Mouse (Mus musculus): ENCODE results near the gene Btk. TPM values are rescaled to one million over a fixed set of nuclear protein-coding genes. Genes with fewer than 3 reads are reported as not detected.

Gene Btk
- polyA plus RNA-seq, 1 experiment from 2014 or later, result 0.92 TPM

- H3K4me2 ChIP-seq, result peak overlapping the region; percentile 54
- ATAC-seq (ENCODE audit: low FRiP score), result no peak
- 34% methylated on average over 8 of the region's 8 CpGs for WGBS
- H3K4me1 ChIP-seq (ENCODE audit: control insufficient read depth, insufficient read depth, low read length), result no peaks in the 10 kb centered on the region
- peak overlapping the region; percentile 73 for H3K9ac ChIP-seq (ENCODE audit: low read length)
- H3K27ac ChIP-seq (ENCODE audit: low read depth, low read length), result no peak overlapping the region
- no peaks in the 10 kb centered on the region for H3K9me3 ChIP-seq (ENCODE audit: control insufficient read depth, low read length)
- no peaks in the 10 kb centered on the region for H3K36me3 ChIP-seq (ENCODE audit: control insufficient read depth, insufficient read depth, low read length)
- H3K27me3 ChIP-seq (ENCODE audit: control insufficient read depth, insufficient read depth, low read length), result no peaks in the 10 kb centered on the region
- DNase-seq (ENCODE audit: low spot score, missing footprints), result peak; percentile 82
- H3K4me3 ChIP-seq (ENCODE audit: low read depth, low read length), result peak overlapping the region; percentile 50
Measured at GRCm38 (mm10) chrX:134586447-134586846, 3.1 kb upstream of the Btk start.

- Histone ChIP-seq H3K9me3 (ENCODE audit: control insufficient read depth, low read length) (no peaks in the 10 kb centered on the region), H3K4me3 (ENCODE audit: low read depth, low read length) (peak within 1 kb of the TSS; percentile 50), H3K27ac (ENCODE audit: low read depth, low read length) (peak within 1 kb of the TSS; percentile 79), H3K36me3 (ENCODE audit: control insufficient read depth, insufficient read depth, low read length) (no peaks in the 10 kb centered on the region), H3K27me3 (ENCODE audit: control insufficient read depth, insufficient read depth, low read length) (no peaks in the 10 kb centered on the region), H3K4me2 (peak within 1 kb of the TSS; percentile 54), H3K4me1 (ENCODE audit: control insufficient read depth, insufficient read depth, low read length) (no peaks in the 10 kb centered on the region), H3K9ac (ENCODE audit: low read length) (peak within 1 kb of the TSS; percentile 73)
- ATAC-seq (ENCODE audit: low FRiP score), result peak; percentile 97
- peak; percentile 98 for DNase-seq (ENCODE audit: low spot score, missing footprints)
- WGBS, result 22% methylated on average over 45 of the region's 45 CpGs
Measured at GRCm38 (mm10) chrX:134585103-134586002, 2.0 kb upstream of the Btk start, which contains the start of gene Rpl36a. TSS of gene Rpl36a (plus strand) at chrX:134585654.

GRCm38 (mm10) chrX:134582270-134582669 lies 1.1 kb downstream of the Btk start:
- no peaks in the 10 kb centered on the region for H3K27me3 ChIP-seq (ENCODE audit: control insufficient read depth, insufficient read depth, low read length)
- no peaks in the 10 kb centered on the region for H3K36me3 ChIP-seq (ENCODE audit: control insufficient read depth, insufficient read depth, low read length)
- ATAC-seq (ENCODE audit: low FRiP score), result no peak
- no peak overlapping the region for H3K4me2 ChIP-seq
- no peak for DNase-seq (ENCODE audit: low spot score, missing footprints)
- 83% methylated on average over 11 of the region's 11 CpGs for WGBS
- no peaks in the 10 kb centered on the region for H3K4me1 ChIP-seq (ENCODE audit: control insufficient read depth, insufficient read depth, low read length)
- H3K4me3 ChIP-seq (ENCODE audit: low read depth, low read length), result no peak overlapping the region
- H3K9ac ChIP-seq (ENCODE audit: low read length), result no peak overlapping the region
- H3K9me3 ChIP-seq (ENCODE audit: control insufficient read depth, low read length), result no peaks in the 10 kb centered on the region
- H3K27ac ChIP-seq (ENCODE audit: low read depth, low read length), result no peak overlapping the region

GRCm38 (mm10) chrX:134580528-134581305 lies 2.7 kb downstream of the Btk start:
- Histone ChIP-seq H3K9ac (ENCODE audit: low read length) (no peak overlapping the region), H3K27ac (ENCODE audit: low read depth, low read length) (no peak overlapping the region), H3K9me3 (ENCODE audit: control insufficient read depth, low read length) (no peaks in the 10 kb centered on the region), H3K36me3 (ENCODE audit: control insufficient read depth, insufficient read depth, low read length) (no peaks in the 10 kb centered on the region), H3K27me3 (ENCODE audit: control insufficient read depth, insufficient read depth, low read length) (no peaks in the 10 kb centered on the region), H3K4me2 (no peak overlapping the region), H3K4me1 (ENCODE audit: control insufficient read depth, insufficient read depth, low read length) (no peaks in the 10 kb centered on the region), H3K4me3 (ENCODE audit: low read depth, low read length) (no peak overlapping the region)
- WGBS, result 87% methylated on average over 14 of the region's 14 CpGs
- DNase-seq (ENCODE audit: low spot score, missing footprints), result no peak
- ATAC-seq (ENCODE audit: low FRiP score), result no peak

- no peaks in the 10 kb centered on the region for H3K36me3 ChIP-seq (ENCODE audit: control insufficient read depth, insufficient read depth, low read length)
- H3K4me1 ChIP-seq (ENCODE audit: control insufficient read depth, insufficient read depth, low read length), result no peaks in the 10 kb centered on the region
- H3K9me3 ChIP-seq (ENCODE audit: control insufficient read depth, low read length), result no peaks in the 10 kb centered on the region
- H3K27ac ChIP-seq (ENCODE audit: low read depth, low read length), result no peak overlapping the region
- 83% methylated on average over 4 of the region's 4 CpGs for WGBS
- H3K27me3 ChIP-seq (ENCODE audit: control insufficient read depth, insufficient read depth, low read length), result no peaks in the 10 kb centered on the region
- no peak overlapping the region for H3K4me3 ChIP-seq (ENCODE audit: low read depth, low read length)
- no peak overlapping the region for H3K9ac ChIP-seq (ENCODE audit: low read length)
- ATAC-seq (ENCODE audit: low FRiP score) (no peak), DNase-seq (ENCODE audit: low spot score, missing footprints) (no peak)
- H3K4me2 ChIP-seq, result no peak overlapping the region
Measured at GRCm38 (mm10) chrX:134577896-134578295, 5.5 kb downstream of the Btk start.

GRCm38 (mm10) chrX:134566536-134567222 lies 16.7 kb downstream of the Btk start:
- Histone ChIP-seq H3K4me1 (ENCODE audit: control insufficient read depth, insufficient read depth, low read length) (no peaks in the 10 kb centered on the region), H3K9ac (ENCODE audit: low read length) (no peak overlapping the region), H3K9me3 (ENCODE audit: control insufficient read depth, low read length) (no peaks in the 10 kb centered on the region), H3K4me3 (ENCODE audit: low read depth, low read length) (no peak overlapping the region), H3K27ac (ENCODE audit: low read depth, low read length) (no peak overlapping the region), H3K4me2 (no peak overlapping the region), H3K36me3 (ENCODE audit: control insufficient read depth, insufficient read depth, low read length) (no peaks in the 10 kb centered on the region), H3K27me3 (ENCODE audit: control insufficient read depth, insufficient read depth, low read length) (no peaks in the 10 kb centered on the region)
- no peak for ATAC-seq (ENCODE audit: low FRiP score)
- 87% methylated on average over 8 of the region's 8 CpGs for WGBS
- no peak for DNase-seq (ENCODE audit: low spot score, missing footprints)

GRCm38 (mm10) chrX:134564326-134564725 lies 19.0 kb downstream of the Btk start:
- Histone ChIP-seq H3K27ac (ENCODE audit: low read depth, low read length) (no peak overlapping the region), H3K4me1 (ENCODE audit: control insufficient read depth, insufficient read depth, low read length) (no peaks in the 10 kb centered on the region), H3K4me2 (no peak overlapping the region), H3K9ac (ENCODE audit: low read length) (no peak overlapping the region), H3K9me3 (ENCODE audit: control insufficient read depth, low read length) (no peaks in the 10 kb centered on the region), H3K36me3 (ENCODE audit: control insufficient read depth, insufficient read depth, low read length) (no peaks in the 10 kb centered on the region), H3K27me3 (ENCODE audit: control insufficient read depth, insufficient read depth, low read length) (no peaks in the 10 kb centered on the region), H3K4me3 (ENCODE audit: low read depth, low read length) (no peak overlapping the region)
- DNase-seq (ENCODE audit: low spot score, missing footprints) (no peak), ATAC-seq (ENCODE audit: low FRiP score) (no peak)
- 95% methylated on average over 4 of the region's 4 CpGs for WGBS

GRCm38 (mm10) chrX:134554425-134554824 lies 28.9 kb downstream of the Btk start:
- H3K36me3 ChIP-seq (ENCODE audit: control insufficient read depth, insufficient read depth, low read length), result no peaks in the 10 kb centered on the region
- ATAC-seq (ENCODE audit: low FRiP score) (no peak), DNase-seq (ENCODE audit: low spot score, missing footprints) (no peak)
- no peaks in the 10 kb centered on the region for H3K4me1 ChIP-seq (ENCODE audit: control insufficient read depth, insufficient read depth, low read length)
- H3K27ac ChIP-seq (ENCODE audit: low read depth, low read length), result no peak overlapping the region
- H3K4me2 ChIP-seq, result no peak overlapping the region
- no peaks in the 10 kb centered on the region for H3K27me3 ChIP-seq (ENCODE audit: control insufficient read depth, insufficient read depth, low read length)
- H3K9me3 ChIP-seq (ENCODE audit: control insufficient read depth, low read length), result no peaks in the 10 kb centered on the region
- WGBS, result 85% methylated on average over 6 of the region's 6 CpGs
- no peak overlapping the region for H3K9ac ChIP-seq (ENCODE audit: low read length)
- no peak overlapping the region for H3K4me3 ChIP-seq (ENCODE audit: low read depth, low read length)

Measured in midbrain, embryonic 11.5 days (tissue).